Mouse (Mus musculus): ENCODE measurements around the gene Alg14. TPM values are rescaled to one million over a fixed set of nuclear protein-coding genes. Genes with fewer than 3 reads are reported as not detected.

The Alg14 gene
- polyA plus RNA-seq, 1 experiment from 2014 or later, result 15.0 TPM

GRCm38 (mm10) chr3:121358850-121359249, 67.3 kb downstream of the Alg14 start:
- Histone ChIP-seq H3K4me2 (ENCODE audit: low read depth, low read length) (no peak overlapping the region), H3K9ac (ENCODE audit: low read depth, low read length) (no peak overlapping the region), H3K4me1 (ENCODE audit: control insufficient read depth, low read depth, low read length) (no peaks in the 10 kb centered on the region), H3K9me3 (replicated peaks; ENCODE audit: control insufficient read depth, low read length) (no peaks in the 10 kb centered on the region), H3K27me3 (ENCODE audit: control insufficient read depth, insufficient read depth, low read depth, low read length) (no peaks in the 10 kb centered on the region), H3K27ac (ENCODE audit: low read length) (no peak overlapping the region), H3K4me3 (ENCODE audit: low read depth, low read length) (no peak overlapping the region), H3K36me3 (ENCODE audit: control insufficient read depth, insufficient read depth) (no peaks in the 10 kb centered on the region)
- ATAC-seq (ENCODE audit: low read depth), result no peak
- 67% methylated on average over 6 of the region's 6 CpGs for WGBS (ENCODE audit: insufficient replicate concordance)

DNA sequence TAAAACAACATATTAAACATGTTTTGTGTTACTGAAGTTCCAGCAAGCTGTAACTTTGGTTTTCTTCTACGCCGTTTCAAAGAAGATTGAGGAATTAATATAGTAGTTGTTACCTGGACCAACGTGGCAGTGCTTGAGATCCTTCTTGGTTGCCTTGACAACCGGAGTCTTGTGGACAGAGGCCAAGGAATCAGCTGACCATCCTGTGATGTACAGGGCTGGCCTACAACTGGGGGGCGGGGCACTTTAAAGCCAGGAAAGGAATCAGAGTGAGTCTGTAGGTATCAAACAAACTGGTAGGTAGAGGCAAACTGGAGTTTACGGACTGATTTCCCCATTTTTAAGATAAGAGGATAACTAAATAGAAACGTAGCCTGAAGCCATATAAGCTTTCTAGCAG, 67.7 kb downstream of the Alg14 start:
- 74% methylated on average over 7 of the region's 7 CpGs for WGBS (ENCODE audit: insufficient replicate concordance)
- H3K27ac ChIP-seq (ENCODE audit: low read length), result no peak overlapping the region

GRCm38 (mm10) chr3:121362002-121362401, 70.4 kb downstream of the Alg14 start:
- H3K4me2 ChIP-seq (ENCODE audit: low read depth, low read length), result no peak overlapping the region
- WGBS (ENCODE audit: insufficient replicate concordance), result 36% methylated on average over 1 of the region's 1 CpGs
- no peak overlapping the region for H3K27ac ChIP-seq (ENCODE audit: low read length)
- no peak overlapping the region for H3K4me3 ChIP-seq (ENCODE audit: low read depth, low read length)
- H3K36me3 ChIP-seq (ENCODE audit: control insufficient read depth, insufficient read depth), result no peaks in the 10 kb centered on the region
- no peaks in the 10 kb centered on the region for H3K9me3 ChIP-seq (replicated peaks; ENCODE audit: control insufficient read depth, low read length)
- no peak for ATAC-seq (ENCODE audit: low read depth)
- H3K4me1 ChIP-seq (ENCODE audit: control insufficient read depth, low read depth, low read length), result no peaks in the 10 kb centered on the region
- H3K27me3 ChIP-seq (ENCODE audit: control insufficient read depth, insufficient read depth, low read depth, low read length), result no peaks in the 10 kb centered on the region
- no peak overlapping the region for H3K9ac ChIP-seq (ENCODE audit: low read depth, low read length)

More for the DNA sequence above, 67.7 kb downstream of the Alg14 start:
- no peaks in the 10 kb centered on the region for H3K27me3 ChIP-seq (ENCODE audit: control insufficient read depth, insufficient read depth, low read depth, low read length)
- no peaks in the 10 kb centered on the region for H3K9me3 ChIP-seq (replicated peaks; ENCODE audit: control insufficient read depth, low read length)
- ATAC-seq (ENCODE audit: low read depth), result no peak
- H3K4me1 ChIP-seq (ENCODE audit: control insufficient read depth, low read depth, low read length), result no peaks in the 10 kb centered on the region
- no peak overlapping the region for H3K4me3 ChIP-seq (ENCODE audit: low read depth, low read length)
- H3K4me2 ChIP-seq (ENCODE audit: low read depth, low read length), result no peak overlapping the region
- H3K36me3 ChIP-seq (ENCODE audit: control insufficient read depth, insufficient read depth), result no peaks in the 10 kb centered on the region
- H3K9ac ChIP-seq (ENCODE audit: low read depth, low read length), result no peak overlapping the region

DNA sequence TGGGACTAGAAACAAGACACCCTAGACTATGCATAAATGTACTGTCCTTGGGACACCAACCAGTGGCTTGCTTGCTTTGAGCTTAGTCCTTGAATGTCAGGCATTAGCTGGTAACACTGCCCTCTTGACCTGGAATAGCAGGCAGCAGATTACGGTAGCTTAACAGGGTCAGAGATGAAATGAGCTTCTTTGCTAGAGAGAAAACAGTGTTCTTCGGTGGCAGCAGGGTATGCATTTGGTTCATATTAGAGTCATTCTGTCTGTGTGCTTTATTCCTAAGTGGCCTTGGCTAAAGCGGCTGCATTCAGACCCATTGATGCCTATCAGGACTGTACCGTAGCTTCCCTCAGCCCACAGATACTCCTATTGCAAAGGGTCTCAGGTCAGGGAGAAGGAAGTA, 72.8 kb downstream of the Alg14 start:
- Histone ChIP-seq H3K4me1 (ENCODE audit: control insufficient read depth, low read depth, low read length) (no peaks in the 10 kb centered on the region), H3K36me3 (ENCODE audit: control insufficient read depth, insufficient read depth) (no peaks in the 10 kb centered on the region), H3K9ac (ENCODE audit: low read depth, low read length) (no peak overlapping the region), H3K4me2 (ENCODE audit: low read depth, low read length) (no peak overlapping the region), H3K27ac (ENCODE audit: low read length) (no peak overlapping the region), H3K4me3 (ENCODE audit: low read depth, low read length) (no peak overlapping the region), H3K27me3 (ENCODE audit: control insufficient read depth, insufficient read depth, low read depth, low read length) (no peaks in the 10 kb centered on the region), H3K9me3 (replicated peaks; ENCODE audit: control insufficient read depth, low read length) (no peaks in the 10 kb centered on the region)
- no peak for ATAC-seq (ENCODE audit: low read depth)
- 55% methylated on average over 4 of the region's 4 CpGs for WGBS (ENCODE audit: insufficient replicate concordance)

DNA sequence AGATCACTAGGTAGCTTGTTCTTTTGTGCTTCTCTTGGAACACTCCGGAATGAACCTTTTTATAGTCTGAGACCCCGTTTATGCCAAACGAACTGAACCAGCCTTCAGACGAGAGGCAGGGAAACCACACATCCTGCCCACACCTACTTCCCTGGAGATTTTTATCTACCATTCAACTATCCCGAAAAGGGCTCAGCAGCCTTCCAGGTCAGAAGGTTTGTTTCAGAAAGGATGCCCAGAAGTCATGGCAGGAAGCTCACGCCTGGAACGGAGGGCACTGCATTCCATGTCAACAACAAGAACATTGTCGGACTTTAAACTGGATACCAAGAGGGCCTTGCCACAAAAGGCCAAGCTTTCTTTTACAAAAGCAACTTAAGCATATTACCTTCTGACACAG, 73.6 kb downstream of the Alg14 start:
- no peaks in the 10 kb centered on the region for H3K4me1 ChIP-seq (ENCODE audit: control insufficient read depth, low read depth, low read length)
- ATAC-seq (ENCODE audit: low read depth), result no peak
- no peaks in the 10 kb centered on the region for H3K27me3 ChIP-seq (ENCODE audit: control insufficient read depth, insufficient read depth, low read depth, low read length)

GRCm38 (mm10) chr3:121368616-121369015, 77.0 kb downstream of the Alg14 start:
- H3K9ac ChIP-seq (ENCODE audit: low read depth, low read length), result no peak overlapping the region
- H3K4me1 ChIP-seq (ENCODE audit: control insufficient read depth, low read depth, low read length), result no peaks in the 10 kb centered on the region; the same call in 1 of the 2 replicates
- no peaks in the 10 kb centered on the region for H3K27me3 ChIP-seq (ENCODE audit: control insufficient read depth, insufficient read depth, low read depth, low read length)
- H3K9me3 ChIP-seq (replicated peaks; ENCODE audit: control insufficient read depth, low read length), result no peaks in the 10 kb centered on the region
- ATAC-seq (ENCODE audit: low read depth), result no peak
- no peak overlapping the region for H3K4me3 ChIP-seq (ENCODE audit: low read depth, low read length)
- H3K36me3 ChIP-seq (ENCODE audit: control insufficient read depth, insufficient read depth), result no peaks in the 10 kb centered on the region
- no peak overlapping the region for H3K27ac ChIP-seq (ENCODE audit: low read length)
- no peak overlapping the region for H3K4me2 ChIP-seq (ENCODE audit: low read depth, low read length)
- 79% methylated on average over 4 of the region's 4 CpGs for WGBS (ENCODE audit: insufficient replicate concordance)

More for the DNA sequence above, 73.6 kb downstream of the Alg14 start:
- Histone ChIP-seq H3K27ac (ENCODE audit: low read length) (no peak overlapping the region), H3K4me2 (ENCODE audit: low read depth, low read length) (no peak overlapping the region), H3K4me3 (ENCODE audit: low read depth, low read length) (no peak overlapping the region), H3K9ac (ENCODE audit: low read depth, low read length) (no peak overlapping the region), H3K9me3 (replicated peaks; ENCODE audit: control insufficient read depth, low read length) (no peaks in the 10 kb centered on the region), H3K36me3 (ENCODE audit: control insufficient read depth, insufficient read depth) (no peaks in the 10 kb centered on the region)
- WGBS (ENCODE audit: insufficient replicate concordance), result 40% methylated on average over 8 of the region's 8 CpGs

GRCm38 (mm10) chr3:121369517-121369916, 77.9 kb downstream of the Alg14 start:
- Histone ChIP-seq H3K4me2 (ENCODE audit: low read depth, low read length) (no peak overlapping the region), H3K9ac (ENCODE audit: low read depth, low read length) (no peak overlapping the region), H3K4me3 (ENCODE audit: low read depth, low read length) (no peak overlapping the region), H3K9me3 (replicated peaks; ENCODE audit: control insufficient read depth, low read length) (no peaks in the 10 kb centered on the region), H3K36me3 (ENCODE audit: control insufficient read depth, insufficient read depth) (no peaks in the 10 kb centered on the region), H3K27me3 (ENCODE audit: control insufficient read depth, insufficient read depth, low read depth, low read length) (no peaks in the 10 kb centered on the region), H3K4me1 (ENCODE audit: control insufficient read depth, low read depth, low read length) (no peaks in the 10 kb centered on the region; the same call in 1 of the 2 replicates), H3K27ac (ENCODE audit: low read length) (no peak overlapping the region)
- peak; percentile 49 for ATAC-seq (ENCODE audit: low read depth)
- 29% methylated on average over 6 of the region's 6 CpGs for WGBS (ENCODE audit: insufficient replicate concordance)

DNA sequence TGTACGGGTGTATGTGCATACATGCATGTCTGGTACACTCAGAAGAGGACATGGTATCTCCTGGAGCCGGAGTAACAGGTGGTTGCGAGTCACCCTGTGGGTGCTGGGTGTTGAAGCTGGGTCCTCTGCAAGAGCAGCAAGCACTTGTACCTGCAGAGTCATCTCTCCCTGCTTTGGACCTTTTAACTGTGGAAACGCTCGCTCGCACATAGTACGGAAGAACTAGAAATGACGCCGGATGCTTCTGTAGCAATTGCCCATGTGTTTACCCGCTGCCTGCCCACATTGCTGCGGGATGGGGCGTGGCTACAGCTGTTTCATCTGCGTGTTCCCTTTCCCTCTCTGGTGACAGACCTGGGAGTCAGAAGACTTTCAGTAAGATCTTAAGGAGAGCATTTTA, 78.7 kb downstream of the Alg14 start:
- H3K9me3 ChIP-seq (replicated peaks; ENCODE audit: control insufficient read depth, low read length), result no peaks in the 10 kb centered on the region
- no peaks in the 10 kb centered on the region for H3K36me3 ChIP-seq (ENCODE audit: control insufficient read depth, insufficient read depth)
- H3K4me3 ChIP-seq (ENCODE audit: low read depth, low read length), result no peak overlapping the region
- no peak overlapping the region for H3K9ac ChIP-seq (ENCODE audit: low read depth, low read length)
- ATAC-seq (ENCODE audit: low read depth), result no peak
- no peaks in the 10 kb centered on the region; the same call in 1 of the 2 replicates for H3K4me1 ChIP-seq (ENCODE audit: control insufficient read depth, low read depth, low read length)
- H3K27ac ChIP-seq (ENCODE audit: low read length), result no peak overlapping the region
- no peak overlapping the region for H3K4me2 ChIP-seq (ENCODE audit: low read depth, low read length)
- H3K27me3 ChIP-seq (ENCODE audit: control insufficient read depth, insufficient read depth, low read depth, low read length), result no peaks in the 10 kb centered on the region
- WGBS (ENCODE audit: insufficient replicate concordance), result 51% methylated on average over 13 of the region's 13 CpGs

- no peaks in the 10 kb centered on the region; the same call in 1 of the 2 replicates for H3K4me1 ChIP-seq (ENCODE audit: control insufficient read depth, low read depth, low read length)
- H3K4me2 ChIP-seq (ENCODE audit: low read depth, low read length), result no peak overlapping the region
Measured at GRCm38 (mm10) chr3:121370830-121371526, 79.4 kb downstream of the Alg14 start.

More at GRCm38 (mm10) chr3:121370830-121371526, 79.4 kb downstream of the Alg14 start:
- Histone ChIP-seq H3K9ac (ENCODE audit: low read depth, low read length) (no peak overlapping the region), H3K36me3 (ENCODE audit: control insufficient read depth, insufficient read depth) (no peaks in the 10 kb centered on the region), H3K27me3 (ENCODE audit: control insufficient read depth, insufficient read depth, low read depth, low read length) (no peaks in the 10 kb centered on the region), H3K9me3 (replicated peaks; ENCODE audit: control insufficient read depth, low read length) (no peaks in the 10 kb centered on the region), H3K27ac (ENCODE audit: low read length) (no peak overlapping the region), H3K4me3 (ENCODE audit: low read depth, low read length) (no peak overlapping the region)
- ATAC-seq (ENCODE audit: low read depth), result no peak
- 59% methylated on average over 12 of the region's 12 CpGs for WGBS (ENCODE audit: insufficient replicate concordance)

Data from liver, embryonic 16.5 days (tissue).